Comparison of ENCODE assay signal across 8 mouse cellular contexts in the genomic region with DNA sequence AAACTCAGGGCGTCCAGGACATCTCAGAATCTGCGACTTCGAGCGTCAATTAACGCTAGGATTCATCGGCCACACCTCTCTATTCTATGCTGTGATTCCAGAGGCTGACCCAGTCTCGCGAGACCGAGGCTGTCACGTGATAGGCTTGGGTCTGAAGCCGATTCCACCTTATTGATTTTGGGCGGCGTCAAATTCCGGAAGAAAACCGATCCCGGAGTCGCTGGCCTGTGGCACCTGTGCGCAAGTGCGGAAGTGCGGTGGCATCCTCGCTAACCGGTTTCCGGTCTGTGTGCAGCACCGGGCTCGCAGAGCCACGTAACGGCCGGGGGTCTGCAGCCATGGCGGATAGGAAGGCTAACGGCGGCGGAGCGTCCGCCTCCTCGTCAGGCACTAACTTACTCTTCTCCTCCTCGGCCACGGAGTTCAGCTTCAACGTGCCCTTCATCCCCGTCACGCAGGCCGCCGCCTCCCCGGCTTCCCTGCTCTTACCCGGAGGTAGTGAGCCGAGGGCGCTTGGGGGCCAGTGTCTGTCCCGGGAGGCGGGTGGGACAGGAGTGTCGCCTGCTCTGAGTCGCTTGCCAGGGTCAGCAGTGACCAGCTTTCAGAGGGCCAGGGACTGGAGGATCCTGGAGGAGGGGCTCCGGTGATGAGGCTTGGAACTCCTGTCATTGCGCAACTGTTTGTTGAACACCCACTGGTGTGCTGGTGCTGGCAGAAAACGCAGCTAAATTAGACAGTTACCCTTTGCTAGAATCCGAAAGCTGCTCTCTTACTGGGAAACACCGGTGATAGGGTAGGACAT. TPM values are rescaled to one million over a fixed set of nuclear protein-coding genes. Genes with fewer than 3 reads are reported as not detected.
A peak's percentile ranks its signal among the peaks of the same experiment; 100 is the strongest.
DNase-seq lines count a peak whose midpoint lies in the region; ATAC-seq and TF ChIP-seq lines count a peak whose summit lies in the region.

Gene Sec23ip (plus strand): TSS at position 260 of the 802 bp plus-strand sequence.

- H3K27ac ChIP-seq in forebrain, embryonic 16.5 days (ENCODE audit: low read length): peak within 1 kb of the TSS; percentile 75
- H3K27ac ChIP-seq in layer of hippocampus, adult 2 months: peak within 1 kb of the TSS; percentile 92
- H3K27ac ChIP-seq in lung, embryonic 14.5 days (ENCODE audit: low read depth): peak within 1 kb of the TSS; percentile 10; the same call in 1 of the 2 replicates
- H3K27ac ChIP-seq in olfactory bulb, adult 2 months (ENCODE audit: insufficient read depth, low read depth, low read length): peak within 1 kb of the TSS; percentile 5; the same call in 1 of the 2 replicates
- no peak within 1 kb of the TSS for H3K27ac ChIP-seq in thymus, adult 2 months (ENCODE audit: control insufficient read depth, insufficient read depth, low read length)

- under 1% methylated on average over 55 of the region's 55 CpGs for WGBS in forebrain, embryonic 16.5 days
- under 1% methylated on average over 55 of the region's 55 CpGs for WGBS in lung, embryonic 14.5 days
- under 1% methylated on average over 55 of the region's 55 CpGs for WGBS in olfactory bulb, adult 2 months
- under 1% methylated on average over 55 of the region's 55 CpGs for WGBS in thymus, adult 2 months

- intact Hi-C loops in heart, postnatal 36 days (cut with DNase I): no loop called here

- peak within 1 kb of the TSS; percentile 88 for H3K4me2 ChIP-seq in forebrain, embryonic 16.5 days (ENCODE audit: low read length)
- H3K4me2 ChIP-seq in lung, embryonic 14.5 days: peak within 1 kb of the TSS; percentile 81

- ATAC-seq in G1E (ENCODE audit: extremely low read depth, insufficient number of reproducible peaks, low FRiP score, poor library complexity, severe bottlenecking): peak; percentile 70
- peak; percentile 88 for ATAC-seq in forebrain, embryonic 16.5 days
- peak; percentile 84 for ATAC-seq in lung, embryonic 14.5 days (ENCODE audit: insufficient read depth)

- H3K9ac ChIP-seq in forebrain, embryonic 16.5 days (replicated peaks; ENCODE audit: low read depth, low read length): peak within 1 kb of the TSS; percentile 76
- peak within 1 kb of the TSS; percentile 85 for H3K9ac ChIP-seq in lung, embryonic 14.5 days

- H3K36me3 ChIP-seq in G1E (replicated peaks): peaks cover 31% of the 10 kb centered on the region
- no peaks in the 10 kb centered on the region for H3K36me3 ChIP-seq in forebrain, embryonic 16.5 days (ENCODE audit: control insufficient read depth, insufficient read depth)
- H3K36me3 ChIP-seq in lung, embryonic 14.5 days (ENCODE audit: insufficient read depth): peaks cover 9% of the 10 kb centered on the region; the same call in 1 of the 2 replicates
- no peaks in the 10 kb centered on the region; the same call in 1 of the 2 replicates for H3K36me3 ChIP-seq in thymus, adult 2 months (ENCODE audit: control insufficient read depth, insufficient read depth, low read length)

- TF ChIP-seq CTCF in G1E (IDR thresholded peaks at IDR 0.05; ENCODE audit: low read depth, low read length): no peak
- TF ChIP-seq CTCF in layer of hippocampus, adult 2 months (conservative IDR thresholded peaks at IDR 0.05): no peak
- no peak for TF ChIP-seq CTCF in lung, embryonic 14.5 days (IDR thresholded peaks at IDR 0.05; ENCODE audit: low read depth)
- TF ChIP-seq CTCF in olfactory bulb, adult 2 months (IDR thresholded peaks at IDR 0.05; ENCODE audit: insufficient read depth, low read depth, low read length): no peak
- TF ChIP-seq CTCF in thymus, adult 2 months (IDR thresholded peaks at IDR 0.05; ENCODE audit: borderline replicate concordance, control insufficient read depth, extremely low read depth, insufficient read depth, low read length, poor library complexity): 0 out of 2 replicates have a peak, but pooled peaks have one; percentile 41

- H3K4me1 ChIP-seq in G1E (ENCODE audit: insufficient read depth, low read depth, low read length): peaks cover 56% of the 10 kb centered on the region
- H3K4me1 ChIP-seq in forebrain, embryonic 16.5 days (replicated peaks; ENCODE audit: control insufficient read depth, insufficient read depth, low read length): peaks cover 24% of the 10 kb centered on the region
- peaks cover 14% of the 10 kb centered on the region for H3K4me1 ChIP-seq in lung, embryonic 14.5 days (ENCODE audit: insufficient read depth)
- H3K4me1 ChIP-seq in olfactory bulb, adult 2 months (ENCODE audit: control insufficient read depth, insufficient read depth, low read length): peaks cover 7% of the 10 kb centered on the region
- peaks cover 10% of the 10 kb centered on the region for H3K4me1 ChIP-seq in thymus, adult 2 months (replicated peaks; ENCODE audit: control insufficient read depth, insufficient read depth, low read length)

- peak; percentile 98 for TF ChIP-seq POLR2A in olfactory bulb, adult 2 months (IDR thresholded peaks at IDR 0.05; ENCODE audit: insufficient read depth, low read depth, low read length)
- TF ChIP-seq POLR2A in thymus, adult 2 months (IDR thresholded peaks at IDR 0.05; ENCODE audit: control insufficient read depth, extremely low read depth, insufficient read depth, low read length, poor library complexity): peak; percentile 91

- DNase-seq in G1E (ENCODE audit: low spot score): peak; percentile 88
- peak; percentile 97 to 99 for DNase-seq in cerebellum, adult 18-20 months
- peak; percentile 96 to 98 for DNase-seq in heart, postnatal 36 days
- peak; percentile 97 to 99 for DNase-seq in layer of hippocampus, adult 2 months (ENCODE audit: low spot score in 2 of 2)
- peak; percentile 99 for DNase-seq in lung, embryonic 14.5 days
- DNase-seq in thymus, adult 2 months: peak; percentile 98

- H3K9me3 ChIP-seq in G1E (replicated peaks): no peaks in the 10 kb centered on the region
- H3K9me3 ChIP-seq in forebrain, embryonic 16.5 days (ENCODE audit: control insufficient read depth, low read length): no peaks in the 10 kb centered on the region
- H3K9me3 ChIP-seq in lung, embryonic 14.5 days (ENCODE audit: low read depth, low read length): no peaks in the 10 kb centered on the region

- H3K27me3 ChIP-seq in G1E (ENCODE audit: insufficient read depth, low read length): no peaks in the 10 kb centered on the region
- peaks cover 7% of the 10 kb centered on the region; the same call in 1 of the 2 replicates for H3K27me3 ChIP-seq in forebrain, embryonic 16.5 days (replicated peaks; ENCODE audit: control insufficient read depth, insufficient read depth, low read length)
- H3K27me3 ChIP-seq in lung, embryonic 14.5 days (ENCODE audit: insufficient read depth, low read length): no peaks in the 10 kb centered on the region
- H3K27me3 ChIP-seq in thymus, adult 2 months (ENCODE audit: control insufficient read depth, insufficient read depth, low read length): no peaks in the 10 kb centered on the region

- peak within 1 kb of the TSS; percentile 89 for H3K4me3 ChIP-seq in G1E (ENCODE audit: low read depth, low read length)
- H3K4me3 ChIP-seq in forebrain, embryonic 16.5 days (replicated peaks; ENCODE audit: low read length): peak within 1 kb of the TSS; percentile 89
- peak within 1 kb of the TSS; percentile 100 for H3K4me3 ChIP-seq in layer of hippocampus, adult 2 months
- peak within 1 kb of the TSS; percentile 70 for H3K4me3 ChIP-seq in lung, embryonic 14.5 days (ENCODE audit: low read depth, low read length)
- peak within 1 kb of the TSS; percentile 80 for H3K4me3 ChIP-seq in olfactory bulb, adult 2 months (ENCODE audit: insufficient read depth, low read depth, low read length)
- peak within 1 kb of the TSS; percentile 91 for H3K4me3 ChIP-seq in thymus, adult 2 months (ENCODE audit: control insufficient read depth, insufficient read depth, low read length)

RNA-seq across cellular contexts. Expression of gene Sec23ip, which starts in this region (rescaled TPM):
- total RNA-seq in G1E (2014; fragmentation: Nextera tagmentation): 41.8 and 44.7 TPM in 2 replicates
- 37.9 and 43.2 TPM in 2 replicates for total RNA-seq in G1E (2017)
- polyA plus RNA-seq in G1E (2012): 10.1 and 15.5 TPM in 2 replicates
- 37.5 and 38.6 TPM in 2 replicates for polyA plus RNA-seq in forebrain, embryonic 16.5 days (2015; fragmentation: Nextera tagmentation; extraction: Ambion mirVana)
- 10 to 100 TPM; 27.3 to 29.0 TPM for total RNA-seq in heart, postnatal 36 days (2021)
- total RNA-seq in layer of hippocampus, adult 2 months (2021): 10 to 100 TPM; 46.9 to 59.3 TPM
- 41.0 and 43.0 TPM in 2 replicates for polyA plus RNA-seq in lung, embryonic 14.5 days (2014; fragmentation: Nextera tagmentation; extraction: Ambion mirVana)
- not detected in 2 replicates for polyA plus RNA-seq in olfactory bulb, adult 2 months (2012; ENCODE audit: insufficient read depth, insufficient read length, low replicate concordance, missing spikeins)
- polyA plus RNA-seq in thymus, adult 2 months (2012; rRNA removed): 68.4 and 68.6 TPM in 2 replicates
